Mouse (Mus musculus) stomach, embryonic 15.5 days (tissue): ENCODE data around the gene Slain1. TPM values are rescaled to one million over a fixed set of nuclear protein-coding genes. Genes with fewer than 3 reads are reported as not detected.

ENCODE experiments used
- ATAC-seq: fragments of 200-750 bp; cut with Nextera tagmentation; 2 replicates; pipeline ENCODE4 v1.8.0; 2017; ENCODE audit warnings: low read depth, moderate number of reproducible peaks, moderate TSS enrichment; ENCODE audit not compliant: insufficient read depth, low FRiP score
- H3K27ac ChIP-seq: fragments of 300-500 bp; sonication (generic); 2 replicates; pipeline ENCODE4 v1.5.1; 2015; ENCODE audit warnings: mild to moderate bottlenecking, inconsistent platforms
- H3K27me3 ChIP-seq: fragments of 300-500 bp; sonication (generic); replicated peaks from 2 replicates; pipeline ENCODE4 v1.6.1; 2015; ENCODE audit warnings: inconsistent platforms
- H3K36me3 ChIP-seq: fragments of 300-500 bp; sonication (generic); 2 replicates; pipeline ENCODE4 v1.6.1; 2015; ENCODE audit warnings: inconsistent platforms
- H3K4me1 ChIP-seq: fragments of 300-500 bp; sonication (generic); 2 replicates; pipeline ENCODE4 v1.6.1; 2015; ENCODE audit warnings: inconsistent platforms
- H3K4me2 ChIP-seq: fragments of 300-500 bp; sonication (generic); 2 replicates; pipeline ENCODE4 v1.6.1; 2015; ENCODE audit warnings: mild to moderate bottlenecking, inconsistent platforms
- H3K4me3 ChIP-seq: fragments of 300-500 bp; sonication (generic); replicated peaks from 2 replicates; pipeline ENCODE4 v1.5.1; 2015; ENCODE audit warnings: inconsistent platforms
- H3K9ac ChIP-seq: fragments of 300-500 bp; sonication (generic); 2 replicates; pipeline ENCODE4 v1.6.1; 2015; ENCODE audit warnings: inconsistent platforms
- H3K9me3 ChIP-seq: fragments of 300-500 bp; sonication (generic); 2 replicates; pipeline ENCODE4 v1.6.1; 2016; ENCODE audit warnings: inconsistent platforms
- WGBS: fragments of 180-500 bp; shearing (Covaris S2); methylation state at CpG from one replicate; pipeline ENCODE4 v1.1.7; 2015; 5-methylcytosine and 5-hydroxymethylcytosine counted together
- polyA plus RNA-seq: library from polyadenylated mRNA; unstranded; fragments of >200 nt; fragmentation: Nextera tagmentation; extraction: Ambion mirVana; gene quantifications from 2 replicates; pipeline ENCODE4 v1.2.1, GENCODE M21; 2015

The Slain1 gene
- polyA plus RNA-seq, 1 experiment from 2014 or later, result 3.0 TPM

DNA sequence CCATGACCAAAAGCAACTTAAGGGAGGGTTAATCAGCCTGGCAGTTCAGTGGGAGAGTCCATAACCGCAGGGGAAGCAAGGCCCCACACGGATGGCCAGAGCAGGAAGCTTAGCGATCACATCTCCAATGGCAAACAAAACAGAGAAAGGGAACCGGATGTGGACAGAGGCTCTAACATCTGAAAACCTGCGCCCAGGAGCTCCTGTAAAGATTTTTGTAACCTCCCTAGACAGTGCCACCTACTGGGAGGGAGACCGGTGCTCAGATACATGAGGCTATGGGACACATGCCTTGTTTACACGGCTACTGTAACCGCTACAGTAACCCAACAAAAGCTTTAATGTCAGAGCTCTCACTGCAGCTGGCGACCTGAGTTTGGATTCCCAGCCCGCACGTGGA is 59.2 kb downstream of the Slain1 start:
- 89% methylated on average over 11 of the region's 11 CpGs for WGBS
- Histone ChIP-seq H3K27me3 (no peaks in the 10 kb centered on the region), H3K27ac (no peak overlapping the region), H3K9me3 (no peaks in the 10 kb centered on the region), H3K9ac (no peak overlapping the region), H3K4me2 (no peak overlapping the region), H3K4me3 (no peak overlapping the region), H3K4me1 (no peaks in the 10 kb centered on the region), H3K36me3 (no peaks in the 10 kb centered on the region)
- ATAC-seq, result no peak

DNA sequence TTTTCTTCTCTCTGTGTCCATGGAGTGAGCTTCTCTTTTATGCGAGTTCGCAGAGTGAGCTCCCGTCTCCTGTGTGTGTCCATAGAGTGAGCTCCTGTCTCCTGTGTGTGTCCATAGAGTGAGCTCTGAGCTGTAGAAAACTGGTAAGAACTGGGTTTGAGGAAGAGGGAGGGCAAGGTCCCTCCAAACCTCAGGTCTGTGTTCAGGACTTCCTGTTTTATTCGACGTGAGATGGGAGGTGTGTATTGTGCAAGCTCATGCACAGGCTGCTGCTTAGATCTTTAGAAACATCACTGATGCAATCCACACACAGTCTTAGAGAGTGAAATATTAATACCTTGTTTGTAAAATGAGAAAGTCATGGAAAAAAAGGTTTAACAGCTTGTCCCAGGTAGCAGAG is 63.0 kb downstream of the Slain1 start:
- no peaks in the 10 kb centered on the region for H3K4me1 ChIP-seq
- no peaks in the 10 kb centered on the region for H3K36me3 ChIP-seq
- 78% methylated on average over 5 of the region's 5 CpGs for WGBS
- H3K9ac ChIP-seq, result no peak overlapping the region
- no peaks in the 10 kb centered on the region for H3K27me3 ChIP-seq
- no peak for ATAC-seq
- no peak overlapping the region for H3K27ac ChIP-seq
- no peak overlapping the region for H3K4me3 ChIP-seq
- H3K4me2 ChIP-seq, result no peak overlapping the region
- no peaks in the 10 kb centered on the region for H3K9me3 ChIP-seq

DNA sequence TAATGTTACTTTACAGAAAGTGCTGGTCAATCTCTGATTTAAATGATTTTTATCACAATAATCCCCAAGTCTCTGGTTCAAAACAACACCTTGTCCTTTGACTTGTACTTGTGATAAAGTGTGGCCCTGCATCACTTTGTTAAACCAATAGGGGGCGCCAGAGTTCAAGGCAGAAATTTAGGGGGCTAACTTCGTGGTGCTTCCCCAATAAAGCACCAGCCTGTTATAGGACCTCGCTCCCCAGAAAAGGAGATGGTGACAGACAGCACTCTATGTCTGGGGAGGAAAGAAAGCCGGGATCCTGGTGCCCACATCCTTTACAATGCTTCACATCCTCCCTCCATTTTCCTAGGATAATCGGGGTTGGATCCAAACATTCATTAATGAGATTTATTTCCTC is 67.5 kb downstream of the Slain1 start:
- Histone ChIP-seq H3K4me1 (no peaks in the 10 kb centered on the region), H3K27ac (no peak overlapping the region), H3K36me3 (no peaks in the 10 kb centered on the region), H3K4me3 (no peak overlapping the region), H3K9me3 (no peaks in the 10 kb centered on the region), H3K9ac (no peak overlapping the region), H3K4me2 (no peak overlapping the region), H3K27me3 (no peaks in the 10 kb centered on the region)
- WGBS, result 42% methylated on average over 5 of the region's 5 CpGs
- ATAC-seq, result no peak

- Histone ChIP-seq H3K4me2 (no peak overlapping the region), H3K36me3 (no peaks in the 10 kb centered on the region), H3K4me1 (no peaks in the 10 kb centered on the region), H3K4me3 (no peak overlapping the region), H3K27me3 (no peaks in the 10 kb centered on the region), H3K27ac (no peak overlapping the region), H3K9me3 (no peaks in the 10 kb centered on the region), H3K9ac (no peak overlapping the region)
- 68% methylated on average over 5 of the region's 5 CpGs for WGBS
- no peak for ATAC-seq
These were observed 68.0 kb downstream of the Slain1 start for GRCm38 (mm10) chr14:103717979-103718378.

DNA sequence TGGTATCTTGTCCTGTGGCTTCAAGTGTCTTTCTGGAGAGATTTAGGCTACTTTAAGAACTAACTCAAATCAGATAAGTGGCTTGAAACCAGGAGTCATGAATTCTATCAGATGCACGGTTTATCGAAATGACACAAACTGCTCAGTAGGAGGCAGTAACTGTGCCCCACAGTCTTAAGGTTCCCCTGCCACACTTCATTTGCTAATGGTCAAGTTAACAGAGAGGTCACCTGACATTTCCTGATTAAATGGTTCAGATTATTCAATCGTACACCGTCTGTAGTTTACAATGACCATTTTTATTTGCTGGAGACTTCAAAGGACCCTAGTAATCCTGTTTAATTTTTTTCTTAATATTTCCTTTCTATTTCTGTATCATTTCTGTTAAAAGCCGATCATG is 68.4 kb downstream of the Slain1 start:
- 45% methylated on average over 5 of the region's 5 CpGs for WGBS
- no peaks in the 10 kb centered on the region for H3K27me3 ChIP-seq
- no peak for ATAC-seq
- no peaks in the 10 kb centered on the region for H3K9me3 ChIP-seq
- H3K27ac ChIP-seq, result no peak overlapping the region
- H3K4me3 ChIP-seq, result no peak overlapping the region
- no peak overlapping the region for H3K4me2 ChIP-seq
- no peaks in the 10 kb centered on the region for H3K4me1 ChIP-seq
- H3K36me3 ChIP-seq, result no peaks in the 10 kb centered on the region
- H3K9ac ChIP-seq, result no peak overlapping the region

DNA sequence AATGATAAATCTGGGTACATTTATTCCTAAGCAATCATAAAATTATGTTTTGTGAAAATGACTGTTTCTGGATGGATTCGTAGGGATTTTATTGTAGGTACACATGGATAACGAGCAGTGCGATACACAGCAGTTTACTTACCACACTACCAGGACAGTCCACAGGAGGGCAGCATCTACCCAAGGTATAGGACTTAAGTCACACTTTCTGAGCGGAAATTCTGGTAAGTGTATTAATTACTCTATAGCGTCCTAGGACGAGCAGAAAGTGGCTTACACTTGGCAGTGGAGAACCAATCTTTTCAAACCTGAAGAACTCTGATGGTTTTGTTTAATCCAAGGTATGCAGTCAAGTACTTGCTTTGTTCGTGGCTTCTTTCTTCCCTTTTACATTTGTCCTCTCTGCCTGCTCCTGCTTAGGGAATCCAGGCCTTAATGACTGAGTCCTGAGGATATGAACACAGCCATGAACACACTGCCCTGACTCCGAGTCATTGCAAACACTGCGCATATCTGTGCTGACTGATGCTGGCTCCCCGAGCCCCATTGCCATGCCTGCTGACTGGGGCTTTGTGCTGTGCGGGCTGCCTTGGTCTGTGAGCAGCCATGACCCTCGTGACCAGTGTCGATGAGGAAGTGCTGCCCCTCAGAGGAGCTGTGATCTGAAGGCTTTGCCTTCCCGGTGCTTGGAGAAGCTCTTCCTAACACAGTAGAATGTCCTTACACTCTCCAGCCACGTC is 69.0 kb downstream of the Slain1 start:
- Histone ChIP-seq H3K9me3 (no peaks in the 10 kb centered on the region), H3K4me2 (peak overlapping the region; percentile 33), H3K4me1 (no peaks in the 10 kb centered on the region), H3K9ac (no peak overlapping the region), H3K36me3 (no peaks in the 10 kb centered on the region), H3K27ac (peak overlapping the region; percentile 57; the same call in 1 of the 2 replicates), H3K4me3 (no peak overlapping the region), H3K27me3 (no peaks in the 10 kb centered on the region)
- peak; percentile 83 for ATAC-seq
- WGBS, result 22% methylated on average over 15 of the region's 15 CpGs

- no peak overlapping the region for H3K9ac ChIP-seq
- no peak overlapping the region for H3K27ac ChIP-seq
- no peaks in the 10 kb centered on the region for H3K27me3 ChIP-seq
- H3K4me3 ChIP-seq, result no peak overlapping the region
- H3K9me3 ChIP-seq, result no peaks in the 10 kb centered on the region
- no peaks in the 10 kb centered on the region for H3K36me3 ChIP-seq
- H3K4me2 ChIP-seq, result no peak overlapping the region
- ATAC-seq, result peak; percentile 25; the same call in 1 of the 2 replicates
- no peaks in the 10 kb centered on the region for H3K4me1 ChIP-seq
- WGBS, result 77% methylated on average over 7 of the region's 7 CpGs
These were observed 70.1 kb downstream of the Slain1 start for GRCm38 (mm10) chr14:103720163-103720562.

- Histone ChIP-seq H3K27me3 (no peaks in the 10 kb centered on the region), H3K9me3 (no peaks in the 10 kb centered on the region), H3K27ac (no peak overlapping the region), H3K4me1 (no peaks in the 10 kb centered on the region), H3K4me2 (no peak overlapping the region), H3K4me3 (no peak overlapping the region), H3K9ac (no peak overlapping the region), H3K36me3 (no peaks in the 10 kb centered on the region)
- 57% methylated on average over 13 of the region's 13 CpGs for WGBS
- ATAC-seq, result no peak
These were observed 70.8 kb downstream of the Slain1 start for GRCm38 (mm10) chr14:103720637-103721355.

- H3K27me3 ChIP-seq, result no peaks in the 10 kb centered on the region
- H3K4me1 ChIP-seq, result no peaks in the 10 kb centered on the region
- no peaks in the 10 kb centered on the region for H3K36me3 ChIP-seq
- no peak overlapping the region for H3K9ac ChIP-seq
- no peak overlapping the region for H3K4me3 ChIP-seq
- 82% methylated on average over 9 of the region's 9 CpGs for WGBS
- H3K9me3 ChIP-seq, result no peaks in the 10 kb centered on the region
- no peak for ATAC-seq
- no peak overlapping the region for H3K27ac ChIP-seq
- H3K4me2 ChIP-seq, result no peak overlapping the region
These were observed 73.3 kb downstream of the Slain1 start for GRCm38 (mm10) chr14:103723314-103723713.

GRCm38 (mm10) chr14:103723841-103724240 is 73.8 kb downstream of the Slain1 start:
- Histone ChIP-seq H3K9ac (no peak overlapping the region), H3K4me2 (no peak overlapping the region), H3K9me3 (no peaks in the 10 kb centered on the region), H3K4me1 (no peaks in the 10 kb centered on the region), H3K36me3 (no peaks in the 10 kb centered on the region), H3K27ac (no peak overlapping the region), H3K4me3 (no peak overlapping the region), H3K27me3 (no peaks in the 10 kb centered on the region)
- no peak for ATAC-seq
- WGBS, result 72% methylated on average over 4 of the region's 4 CpGs

GRCm38 (mm10) chr14:103728506-103728905 is 78.5 kb downstream of the Slain1 start:
- 84% methylated on average over 8 of the region's 8 CpGs for WGBS
- no peak for ATAC-seq
- Histone ChIP-seq H3K9me3 (no peaks in the 10 kb centered on the region), H3K27me3 (no peaks in the 10 kb centered on the region), H3K27ac (no peak overlapping the region), H3K4me3 (no peak overlapping the region), H3K36me3 (no peaks in the 10 kb centered on the region), H3K4me2 (no peak overlapping the region), H3K9ac (no peak overlapping the region), H3K4me1 (no peaks in the 10 kb centered on the region)

GRCm38 (mm10) chr14:103728951-103729725 is 79.1 kb downstream of the Slain1 start:
- Histone ChIP-seq H3K27ac (no peak overlapping the region), H3K4me2 (no peak overlapping the region), H3K4me3 (no peak overlapping the region), H3K9ac (no peak overlapping the region), H3K9me3 (no peaks in the 10 kb centered on the region), H3K27me3 (no peaks in the 10 kb centered on the region), H3K4me1 (no peaks in the 10 kb centered on the region), H3K36me3 (no peaks in the 10 kb centered on the region)
- 79% methylated on average over 23 of the region's 23 CpGs for WGBS
- no peak for ATAC-seq
